Mouse (Mus musculus): ENCODE measurements around the gene Zfp800. TPM values are rescaled to one million over a fixed set of nuclear protein-coding genes. Genes with fewer than 3 reads are reported as not detected.

Zfp800 gene
- polyA plus RNA-seq, 1 experiment from 2014 or later, result 13.3 TPM

DNA sequence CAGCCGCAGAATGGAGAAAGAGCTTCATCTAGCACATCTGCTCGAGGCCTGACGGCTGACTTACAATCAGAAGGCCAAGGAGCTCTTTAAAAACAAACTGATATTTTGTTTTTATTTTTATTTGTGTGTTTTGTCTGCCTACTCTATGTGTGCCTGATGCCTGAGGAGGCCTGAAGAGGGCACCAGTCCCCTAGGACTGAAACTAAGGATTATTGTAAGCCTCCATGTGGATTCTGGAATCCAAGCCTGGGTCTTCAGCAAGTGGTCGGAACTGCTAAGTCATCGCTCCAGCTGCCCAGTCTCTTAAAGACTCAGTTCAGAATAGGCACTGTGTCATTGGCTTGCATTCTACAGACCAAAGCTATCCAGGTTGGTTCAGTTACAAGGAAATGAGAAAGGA is 58.4 kb downstream of the Zfp800 start:
- Histone ChIP-seq H3K4me3 (no peak overlapping the region), H3K36me3 (no peaks in the 10 kb centered on the region), H3K9ac (no peak overlapping the region), H3K4me2 (no peak overlapping the region), H3K9me3 (replicated peaks) (no peaks in the 10 kb centered on the region), H3K27me3 (no peaks in the 10 kb centered on the region), H3K27ac (no peak overlapping the region), H3K4me1 (replicated peaks) (no peaks in the 10 kb centered on the region)
- 82% methylated on average over 5 of the region's 5 CpGs for WGBS
- no peak for ATAC-seq (replicated peaks; ENCODE audit: insufficient number of reproducible peaks, insufficient read depth, low FRiP score, low read depth)

DNA sequence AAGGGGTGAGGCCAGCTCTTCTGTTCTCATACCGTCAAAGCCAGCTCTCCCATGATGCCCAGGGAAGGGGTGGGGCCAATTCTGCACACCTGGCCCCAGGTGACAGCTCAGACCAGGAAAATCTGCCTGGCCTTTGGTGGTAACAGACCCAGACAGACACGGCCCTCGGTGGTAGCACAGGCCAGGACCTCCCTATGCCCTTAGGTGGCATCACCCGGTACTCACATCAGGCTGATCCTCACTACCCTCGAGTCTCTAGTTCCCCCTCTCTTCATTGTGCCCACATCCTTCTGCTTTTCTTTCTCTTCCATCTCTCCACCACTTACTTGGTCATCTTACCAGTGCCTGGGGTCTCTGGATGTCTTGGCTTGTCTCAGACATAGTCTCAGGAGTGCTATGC is 64.1 kb downstream of the Zfp800 start:
- no peaks in the 10 kb centered on the region for H3K36me3 ChIP-seq
- WGBS, result 75% methylated on average over 5 of the region's 5 CpGs

DNA sequence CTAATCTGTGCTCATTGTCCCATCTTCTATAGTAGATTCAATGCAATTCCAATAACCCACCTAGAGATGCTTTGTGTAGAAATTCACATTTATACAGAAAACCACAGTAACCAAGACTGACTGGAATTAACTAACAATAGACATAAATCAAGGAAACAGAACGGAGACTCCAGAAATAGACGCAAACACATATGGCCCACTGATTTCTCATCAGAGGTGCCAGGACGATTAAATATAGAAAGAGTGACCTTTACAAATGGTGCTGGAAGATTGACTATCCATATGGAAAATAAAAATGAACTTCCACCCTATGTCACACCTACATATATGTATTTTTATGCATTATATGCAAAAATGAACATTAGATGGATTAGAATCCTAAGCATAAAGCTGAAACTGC is 65.3 kb downstream of the Zfp800 start:
- Histone ChIP-seq H3K36me3 (no peaks in the 10 kb centered on the region), H3K27me3 (no peaks in the 10 kb centered on the region), H3K27ac (no peak overlapping the region), H3K9ac (no peak overlapping the region), H3K4me1 (replicated peaks) (no peaks in the 10 kb centered on the region), H3K4me3 (no peak overlapping the region), H3K4me2 (no peak overlapping the region), H3K9me3 (replicated peaks) (no peaks in the 10 kb centered on the region)
- no peak for ATAC-seq (replicated peaks; ENCODE audit: insufficient number of reproducible peaks, insufficient read depth, low FRiP score, low read depth)
- 78% methylated on average over 3 of the region's 3 CpGs for WGBS

More for the DNA sequence above, 64.1 kb downstream of the Zfp800 start:
- Histone ChIP-seq H3K9ac (no peak overlapping the region), H3K27me3 (no peaks in the 10 kb centered on the region), H3K4me1 (replicated peaks) (no peaks in the 10 kb centered on the region), H3K4me3 (no peak overlapping the region), H3K9me3 (replicated peaks) (no peaks in the 10 kb centered on the region), H3K4me2 (no peak overlapping the region), H3K27ac (no peak overlapping the region)
- no peak for ATAC-seq (replicated peaks; ENCODE audit: insufficient number of reproducible peaks, insufficient read depth, low FRiP score, low read depth)

DNA sequence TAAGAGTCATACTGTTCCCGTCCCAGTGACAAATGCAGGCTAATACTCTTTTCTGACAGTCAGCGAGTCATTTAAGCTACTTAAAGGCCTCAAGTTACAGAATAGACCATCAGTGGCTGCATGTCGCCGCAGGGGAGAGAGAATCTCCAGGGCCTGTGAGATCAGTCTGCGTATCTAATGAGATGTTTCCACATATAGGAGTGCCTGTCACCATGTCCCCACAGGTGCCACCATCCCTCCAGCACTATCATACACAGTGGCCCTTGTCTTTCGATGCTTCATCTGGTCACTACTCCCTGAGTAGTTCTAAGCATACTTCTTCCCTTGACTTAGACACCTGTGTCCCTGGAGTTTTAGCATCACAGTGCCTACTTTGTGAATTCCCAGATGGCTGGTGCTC is 68.0 kb downstream of the Zfp800 start:
- no peaks in the 10 kb centered on the region for H3K36me3 ChIP-seq
- WGBS, result 59% methylated on average over 6 of the region's 6 CpGs
- H3K9me3 ChIP-seq (replicated peaks), result no peaks in the 10 kb centered on the region
- no peak overlapping the region for H3K27ac ChIP-seq
- no peak overlapping the region for H3K4me2 ChIP-seq
- no peak overlapping the region for H3K9ac ChIP-seq
- ATAC-seq (replicated peaks; ENCODE audit: insufficient number of reproducible peaks, insufficient read depth, low FRiP score, low read depth), result no peak
- H3K27me3 ChIP-seq, result no peaks in the 10 kb centered on the region
- no peaks in the 10 kb centered on the region for H3K4me1 ChIP-seq (replicated peaks)
- H3K4me3 ChIP-seq, result no peak overlapping the region

DNA sequence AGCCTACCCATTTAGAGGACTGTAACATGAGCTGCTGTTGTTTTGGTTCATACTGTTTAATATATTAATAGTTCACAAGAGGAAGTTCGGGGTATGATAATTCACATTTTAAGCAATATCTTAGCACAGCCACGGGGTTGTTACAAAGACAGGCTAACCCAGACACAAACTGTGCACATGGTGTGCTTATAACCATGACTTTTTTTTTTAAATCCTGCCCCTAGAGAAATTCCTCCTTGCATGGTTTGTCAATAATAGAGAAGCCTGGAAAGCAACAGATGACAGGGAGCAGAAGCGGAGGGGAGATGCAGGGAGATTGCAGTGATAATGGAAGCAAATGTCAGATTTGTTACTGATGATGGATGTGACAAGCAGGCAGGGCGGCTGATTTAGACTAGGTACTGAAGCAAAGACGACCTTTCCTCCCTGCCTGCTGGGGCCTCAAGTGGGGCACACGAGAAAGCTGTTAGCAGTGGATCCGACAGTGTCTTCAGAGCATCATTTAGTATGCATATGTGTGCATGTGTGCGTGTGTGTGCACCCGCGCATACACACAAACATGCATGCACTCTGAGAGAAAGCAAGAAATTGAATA is 68.7 kb downstream of the Zfp800 start:
- Histone ChIP-seq H3K4me1 (replicated peaks) (no peaks in the 10 kb centered on the region), H3K27ac (no peak overlapping the region), H3K4me2 (no peak overlapping the region), H3K9me3 (replicated peaks) (no peaks in the 10 kb centered on the region), H3K36me3 (no peaks in the 10 kb centered on the region), H3K4me3 (no peak overlapping the region), H3K27me3 (no peaks in the 10 kb centered on the region), H3K9ac (no peak overlapping the region)
- WGBS, result 58% methylated on average over 10 of the region's 10 CpGs
- ATAC-seq (replicated peaks; ENCODE audit: insufficient number of reproducible peaks, insufficient read depth, low FRiP score, low read depth), result no peak

DNA sequence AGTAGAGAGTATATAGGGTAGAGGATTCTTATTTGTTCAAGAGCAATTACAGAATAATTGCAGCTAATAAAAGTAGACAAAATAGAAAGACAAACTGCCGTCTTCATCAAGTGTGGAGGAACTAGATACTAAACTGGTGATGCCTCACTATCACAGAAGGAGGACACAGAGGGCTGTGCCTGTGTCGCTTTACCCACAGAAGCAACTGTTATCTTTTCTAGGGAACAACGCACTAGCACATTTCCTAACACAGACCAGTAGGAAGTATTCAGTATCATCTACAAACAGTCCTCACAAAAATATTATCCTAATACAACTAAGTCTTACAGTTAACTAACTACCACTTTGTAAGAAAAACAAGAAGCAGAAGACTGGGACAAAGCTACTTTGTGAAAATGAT is 71.1 kb downstream of the Zfp800 start:
- Histone ChIP-seq H3K9me3 (replicated peaks) (no peaks in the 10 kb centered on the region), H3K9ac (no peak overlapping the region)
- WGBS, result 79% methylated on average over 3 of the region's 3 CpGs

DNA sequence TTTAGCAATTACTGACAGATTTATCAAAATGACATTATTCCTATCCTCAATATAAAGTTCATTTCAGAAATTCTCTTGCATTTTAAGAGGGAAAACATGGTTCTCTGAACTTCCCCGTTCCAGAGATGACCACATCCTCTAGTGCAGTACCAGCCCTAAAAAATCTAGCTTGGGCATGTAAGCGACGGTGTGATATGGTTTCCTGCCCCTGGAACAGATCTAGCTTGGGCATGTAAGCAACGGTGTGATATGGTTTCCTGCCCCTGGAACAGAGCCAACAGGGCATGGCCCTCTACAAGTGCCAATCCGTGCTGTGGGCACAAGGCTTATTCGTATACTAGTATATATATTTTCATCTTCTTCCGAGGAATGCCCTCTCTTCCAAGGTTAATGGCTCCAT is 75.4 kb downstream of the Zfp800 start:
- H3K9me3 ChIP-seq (replicated peaks), result no peaks in the 10 kb centered on the region
- no peak overlapping the region for H3K4me3 ChIP-seq
- WGBS, result 81% methylated on average over 7 of the region's 7 CpGs
- H3K4me2 ChIP-seq, result no peak overlapping the region
- ATAC-seq (replicated peaks; ENCODE audit: insufficient number of reproducible peaks, insufficient read depth, low FRiP score, low read depth), result no peak
- H3K9ac ChIP-seq, result no peak overlapping the region
- no peak overlapping the region for H3K27ac ChIP-seq
- no peaks in the 10 kb centered on the region for H3K36me3 ChIP-seq
- H3K4me1 ChIP-seq (replicated peaks), result no peaks in the 10 kb centered on the region
- no peaks in the 10 kb centered on the region for H3K27me3 ChIP-seq

More for the DNA sequence above, 71.1 kb downstream of the Zfp800 start:
- no peak overlapping the region for H3K27ac ChIP-seq
- no peaks in the 10 kb centered on the region for H3K36me3 ChIP-seq
- no peaks in the 10 kb centered on the region for H3K4me1 ChIP-seq (replicated peaks)
- no peaks in the 10 kb centered on the region for H3K27me3 ChIP-seq
- no peak overlapping the region for H3K4me2 ChIP-seq
- H3K4me3 ChIP-seq, result no peak overlapping the region
- ATAC-seq (replicated peaks; ENCODE audit: insufficient number of reproducible peaks, insufficient read depth, low FRiP score, low read depth), result no peak

DNA sequence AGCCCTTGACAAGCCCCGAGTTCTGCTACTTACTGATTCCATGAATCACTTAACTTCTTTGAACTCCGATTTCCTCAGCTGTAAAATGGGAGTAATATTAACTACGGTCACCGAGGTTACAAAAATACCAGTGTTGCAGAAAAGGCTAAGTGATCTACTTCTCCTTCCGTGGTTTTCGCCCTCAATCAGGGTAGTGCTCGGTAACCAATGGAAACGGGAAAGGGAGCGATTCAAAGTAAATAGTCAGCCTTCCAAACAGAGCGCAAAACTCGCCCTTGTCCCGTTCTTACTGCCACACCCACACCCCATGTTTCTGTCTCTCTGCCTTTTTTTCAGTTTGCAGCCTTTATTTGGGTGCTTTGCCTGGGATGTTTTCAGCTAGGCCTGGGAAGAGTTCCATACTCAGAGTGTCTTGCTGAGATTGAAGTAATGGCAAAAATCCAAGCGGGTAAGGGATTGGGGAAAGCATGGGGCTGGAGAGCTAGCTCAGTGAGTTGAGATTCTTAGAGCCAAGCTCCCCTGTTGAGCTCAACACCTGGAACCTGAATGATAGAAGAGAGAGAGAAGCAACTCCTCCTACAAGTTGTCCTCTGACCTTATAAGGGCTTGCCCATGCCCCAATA is 78.0 kb downstream of the Zfp800 start:
- H3K36me3 ChIP-seq, result no peaks in the 10 kb centered on the region
- no peak overlapping the region for H3K9ac ChIP-seq
- H3K9me3 ChIP-seq (replicated peaks), result no peaks in the 10 kb centered on the region
- no peak overlapping the region for H3K27ac ChIP-seq
- no peaks in the 10 kb centered on the region for H3K27me3 ChIP-seq
- no peak for ATAC-seq (replicated peaks; ENCODE audit: insufficient number of reproducible peaks, insufficient read depth, low FRiP score, low read depth)
- H3K4me1 ChIP-seq (replicated peaks), result no peaks in the 10 kb centered on the region
- no peak overlapping the region for H3K4me3 ChIP-seq
- WGBS, result 63% methylated on average over 13 of the region's 13 CpGs
- H3K4me2 ChIP-seq, result no peak overlapping the region

DNA sequence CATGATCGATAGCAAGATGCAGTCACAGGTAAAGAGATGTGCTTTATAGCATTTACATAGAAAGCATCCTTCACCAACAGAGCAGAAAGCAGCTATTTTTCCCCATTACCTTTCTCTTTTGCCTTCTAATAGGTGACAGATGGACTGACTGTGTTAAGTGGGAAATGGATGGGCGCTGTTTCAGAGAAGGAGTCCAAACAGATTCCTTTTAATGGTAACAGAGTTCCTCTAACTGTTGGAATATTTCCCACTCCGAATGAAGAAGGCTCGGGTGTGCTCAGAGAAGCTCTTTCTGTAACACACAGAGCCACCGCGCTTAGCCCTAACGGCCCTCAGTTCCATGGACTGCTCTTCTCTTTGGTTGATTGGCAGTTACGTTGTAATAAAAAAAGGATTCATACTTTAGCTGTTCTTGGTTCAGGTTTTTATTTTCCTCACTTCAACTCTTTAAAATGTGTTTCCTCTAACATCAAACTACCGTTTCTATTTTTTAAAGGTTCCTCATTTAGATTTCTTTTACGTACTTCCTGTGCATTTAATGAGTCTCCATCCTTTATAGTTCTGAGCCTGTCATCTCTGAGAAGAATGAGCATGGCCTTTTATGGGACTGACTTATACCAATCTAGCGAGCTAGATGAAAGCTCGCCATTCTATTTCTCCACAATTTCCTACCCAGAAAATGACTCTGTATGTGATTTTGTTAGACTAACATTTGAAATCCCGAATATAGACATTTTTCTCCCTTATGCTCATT is 78.8 kb downstream of the Zfp800 start:
- Histone ChIP-seq H3K36me3 (no peaks in the 10 kb centered on the region), H3K4me2 (no peak overlapping the region), H3K4me1 (replicated peaks) (no peaks in the 10 kb centered on the region), H3K27ac (no peak overlapping the region), H3K9me3 (replicated peaks) (no peaks in the 10 kb centered on the region), H3K27me3 (no peaks in the 10 kb centered on the region), H3K4me3 (no peak overlapping the region), H3K9ac (no peak overlapping the region)
- no peak for ATAC-seq (replicated peaks; ENCODE audit: insufficient number of reproducible peaks, insufficient read depth, low FRiP score, low read depth)
- WGBS, result 78% methylated on average over 13 of the region's 13 CpGs

DNA sequence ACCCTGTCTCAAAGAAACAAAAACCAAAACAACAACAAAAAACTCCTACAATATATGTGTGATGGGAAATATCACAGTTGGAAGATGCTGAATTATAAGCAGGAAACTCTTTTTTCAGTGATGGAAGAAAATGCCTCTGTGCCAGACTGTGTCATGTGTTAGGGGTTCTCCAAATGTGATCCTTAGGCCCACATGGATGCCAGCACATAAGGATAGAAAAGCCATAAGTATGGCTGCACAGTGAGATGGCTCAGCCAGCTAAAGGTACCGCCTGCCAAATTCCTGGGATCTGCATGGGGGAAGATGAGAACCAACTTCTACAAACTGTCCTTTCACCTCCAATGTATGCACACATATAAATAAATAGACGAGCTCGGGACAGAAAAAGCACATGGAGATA is 82.6 kb downstream of the Zfp800 start:
- no peaks in the 10 kb centered on the region for H3K36me3 ChIP-seq
- no peak overlapping the region for H3K9ac ChIP-seq
- H3K9me3 ChIP-seq (replicated peaks), result no peaks in the 10 kb centered on the region
- H3K4me1 ChIP-seq (replicated peaks), result no peaks in the 10 kb centered on the region
- WGBS, result 86% methylated on average over 3 of the region's 3 CpGs
- no peaks in the 10 kb centered on the region for H3K27me3 ChIP-seq
- no peak for ATAC-seq (replicated peaks; ENCODE audit: insufficient number of reproducible peaks, insufficient read depth, low FRiP score, low read depth)
- no peak overlapping the region for H3K4me3 ChIP-seq
- no peak overlapping the region for H3K27ac ChIP-seq
- no peak overlapping the region for H3K4me2 ChIP-seq

DNA sequence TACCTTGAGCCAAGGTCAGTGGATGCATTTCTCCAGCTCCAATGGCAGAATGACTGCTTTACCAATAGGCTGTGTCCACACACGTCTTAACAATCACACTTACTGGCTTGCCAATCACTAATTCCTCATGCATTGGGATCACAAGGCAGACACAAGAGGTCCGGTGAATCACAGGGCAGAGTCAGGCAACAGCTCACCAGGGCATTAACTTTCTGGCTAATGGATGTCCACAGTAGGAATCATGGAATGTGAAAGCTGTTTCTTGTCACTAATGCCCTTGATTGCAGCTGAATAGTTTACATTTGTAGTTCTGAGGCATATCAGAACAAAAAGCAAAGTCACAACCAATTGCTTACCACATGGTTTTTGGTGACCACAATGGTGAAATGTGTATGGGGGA is 85.7 kb downstream of the Zfp800 start:
- Histone ChIP-seq H3K36me3 (no peaks in the 10 kb centered on the region), H3K27me3 (no peaks in the 10 kb centered on the region), H3K4me2 (no peak overlapping the region), H3K9me3 (replicated peaks) (no peaks in the 10 kb centered on the region), H3K4me3 (no peak overlapping the region), H3K4me1 (replicated peaks) (no peaks in the 10 kb centered on the region), H3K27ac (no peak overlapping the region), H3K9ac (no peak overlapping the region)
- ATAC-seq (replicated peaks; ENCODE audit: insufficient number of reproducible peaks, insufficient read depth, low FRiP score, low read depth), result no peak
- 65% methylated on average over 2 of the region's 2 CpGs for WGBS

DNA sequence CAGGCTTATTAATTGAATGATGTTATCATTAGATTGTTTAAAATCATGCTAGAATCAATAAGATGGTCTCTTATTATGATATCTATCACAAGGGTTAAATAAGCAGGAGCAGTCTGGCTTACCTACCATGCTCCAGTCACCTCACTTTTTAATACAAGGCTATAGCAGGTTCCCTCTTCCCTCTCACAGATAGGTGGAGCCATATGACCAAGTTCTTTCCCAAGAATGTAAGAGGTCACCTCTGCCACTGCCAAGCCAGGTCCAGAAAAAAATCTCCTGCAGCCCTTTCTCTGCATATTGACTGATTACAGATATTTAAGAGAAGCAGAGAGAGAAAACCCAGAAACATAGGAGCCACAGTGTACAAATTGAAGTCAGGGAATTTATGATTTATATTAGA is 88.1 kb downstream of the Zfp800 start:
- Histone ChIP-seq H3K27ac (no peak overlapping the region), H3K4me3 (no peak overlapping the region), H3K36me3 (no peaks in the 10 kb centered on the region), H3K9me3 (replicated peaks) (no peaks in the 10 kb centered on the region), H3K4me2 (no peak overlapping the region), H3K4me1 (replicated peaks) (no peaks in the 10 kb centered on the region), H3K27me3 (no peaks in the 10 kb centered on the region), H3K9ac (no peak overlapping the region)
- ATAC-seq (replicated peaks; ENCODE audit: insufficient number of reproducible peaks, insufficient read depth, low FRiP score, low read depth), result no peak

All from heart, embryonic 15.5 days (tissue).